Mouse (Mus musculus): Measurements from ENCODE around the gene R3hdm2.

R3hdm2 gene

DNA sequence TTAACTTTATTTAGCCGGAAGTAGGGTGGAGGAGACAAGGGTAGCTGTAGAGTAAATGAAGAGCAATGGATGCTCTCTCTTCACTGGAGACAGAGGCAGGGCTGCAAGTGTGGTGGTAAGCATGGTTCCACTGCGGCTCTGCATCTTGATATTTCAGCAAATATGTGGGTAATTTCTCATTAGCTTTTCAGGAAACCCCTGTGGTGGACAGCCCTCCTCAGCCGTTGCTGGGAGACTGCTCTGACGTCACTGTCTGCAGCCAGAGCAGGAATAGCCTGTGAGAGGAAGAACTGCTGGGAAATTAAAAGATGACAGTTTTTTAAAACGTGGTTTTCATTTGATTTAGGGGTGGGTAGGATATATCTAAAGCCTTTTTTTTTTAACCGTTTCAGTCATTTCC is 41.9 kb downstream of the R3hdm2 start:
- peak; percentile 71 for DNase-seq (ENCODE audit: low read depth, low spot score)

DNA sequence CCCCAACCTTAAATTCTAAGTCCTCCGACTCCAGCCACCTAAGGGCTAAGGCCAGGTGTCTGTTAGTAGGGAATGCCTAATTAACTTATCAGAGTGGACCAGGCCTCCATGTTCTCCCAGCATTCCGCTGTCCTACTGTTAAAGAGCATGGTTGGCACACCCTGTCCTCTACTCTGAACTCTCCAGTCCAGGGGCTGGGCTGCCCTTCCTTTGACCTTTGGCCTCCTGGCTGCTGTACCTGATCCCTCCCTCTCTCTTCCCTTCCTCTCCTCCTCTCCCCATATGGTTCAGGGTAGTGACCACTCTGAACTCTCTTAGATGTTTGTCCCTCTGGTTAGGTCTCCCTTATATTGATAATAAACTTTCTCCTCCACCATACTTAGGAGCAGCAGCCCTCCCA is 45.7 kb downstream of the R3hdm2 start:
- no peak for DNase-seq (ENCODE audit: low read depth, low spot score)

DNA sequence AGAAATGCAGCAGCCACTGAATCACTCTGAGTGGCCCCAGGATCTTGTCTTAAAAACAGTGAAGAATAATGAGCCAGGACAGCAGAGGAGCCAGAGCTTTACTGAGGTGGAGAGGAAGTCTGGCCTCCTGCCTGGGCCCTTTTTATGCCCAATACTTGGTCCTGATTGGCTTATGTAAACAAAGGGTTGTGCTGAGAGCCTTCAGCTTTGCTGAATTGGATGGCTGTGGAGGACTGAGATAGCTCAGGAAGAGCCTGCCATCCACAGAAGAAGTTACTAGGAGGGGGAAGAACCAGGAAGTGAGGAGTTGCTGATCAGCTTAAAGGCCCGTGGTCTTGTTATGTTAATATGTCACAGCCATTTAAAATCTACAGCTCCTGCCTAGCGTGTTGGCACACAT is 46.5 kb downstream of the R3hdm2 start:
- DNase-seq (ENCODE audit: low read depth, low spot score): no peak

DNA sequence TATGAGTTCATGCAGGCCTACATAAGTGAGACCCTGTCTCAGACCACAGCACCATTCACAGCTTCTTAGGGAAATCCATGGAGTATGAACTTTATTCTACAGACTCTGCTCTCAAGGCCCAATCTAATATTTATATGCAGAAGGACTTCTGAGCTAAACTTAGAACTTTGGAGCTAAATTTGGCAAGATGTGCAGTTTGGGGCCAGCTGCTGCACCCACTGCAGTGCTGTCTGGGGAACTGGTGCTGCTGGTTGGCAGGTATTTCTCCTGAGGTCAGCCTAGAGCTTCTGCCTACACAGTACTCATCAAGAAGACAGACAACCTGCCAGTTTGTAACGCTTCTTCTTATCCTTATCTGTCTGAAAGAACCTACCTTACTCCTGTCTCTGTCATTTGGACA is 47.0 kb downstream of the R3hdm2 start:
- no peak for DNase-seq (ENCODE audit: low read depth, low spot score)

DNA sequence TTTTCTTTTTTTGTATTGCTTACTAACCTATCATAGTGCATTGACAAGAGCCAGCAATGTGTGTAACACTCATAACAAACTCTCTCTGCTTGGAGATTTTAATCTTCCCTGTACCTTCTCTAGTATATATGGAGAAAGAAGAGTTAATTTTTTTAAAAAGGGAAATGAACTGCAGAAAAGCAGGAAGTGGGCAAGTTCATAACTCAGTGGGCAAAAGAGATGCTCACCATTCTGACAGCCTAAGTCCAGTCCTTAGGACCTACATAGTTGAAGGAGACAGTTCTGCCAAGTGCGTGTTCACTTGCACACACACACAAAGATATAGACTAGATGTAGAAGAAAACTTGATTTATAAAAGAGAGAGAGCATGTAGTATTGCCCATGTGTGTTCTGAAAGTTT is 47.9 kb downstream of the R3hdm2 start:
- DNase-seq (ENCODE audit: low read depth, low spot score): no peak

DNA sequence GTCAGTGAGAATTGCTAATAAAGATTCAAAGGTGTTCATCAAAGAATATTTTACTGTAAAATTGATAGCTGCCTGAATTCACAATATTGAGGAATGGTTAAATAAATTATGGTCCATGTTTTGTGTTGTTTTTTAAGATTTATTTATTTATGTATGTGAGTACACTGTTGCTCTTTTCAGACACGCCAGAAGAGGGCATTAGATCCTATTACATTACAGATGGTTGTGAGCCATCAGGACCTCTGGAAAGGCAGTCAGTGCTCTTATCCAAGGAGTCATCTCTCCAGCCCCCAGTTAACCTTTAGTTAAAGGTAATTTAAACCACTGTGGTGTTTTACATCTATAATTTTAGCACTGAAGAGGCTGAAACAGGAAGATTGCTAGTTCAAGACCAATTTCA is 49.4 kb downstream of the R3hdm2 start:
- DNase-seq (ENCODE audit: low read depth, low spot score): no peak

DNA sequence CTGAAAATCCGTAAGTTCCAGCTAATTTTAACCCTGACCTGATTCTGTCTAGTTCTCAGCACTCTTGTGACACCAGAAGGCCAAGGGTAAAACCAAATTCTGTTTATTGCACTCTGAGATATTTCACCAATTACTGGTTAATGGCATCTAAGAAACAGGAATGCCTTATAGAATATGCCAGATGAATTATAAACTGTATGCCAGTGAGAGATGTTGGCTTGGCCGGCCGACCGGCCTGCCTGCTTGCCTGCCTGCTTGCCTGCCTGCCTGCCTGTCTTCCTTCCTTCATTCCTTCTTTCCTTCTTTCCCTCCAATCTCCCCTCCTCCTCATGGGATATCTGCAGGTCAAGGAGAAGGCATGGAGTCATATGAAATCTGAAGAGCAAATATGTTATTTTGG is 52.3 kb downstream of the R3hdm2 start:
- no peak for DNase-seq (ENCODE audit: low read depth, low spot score)

DNA sequence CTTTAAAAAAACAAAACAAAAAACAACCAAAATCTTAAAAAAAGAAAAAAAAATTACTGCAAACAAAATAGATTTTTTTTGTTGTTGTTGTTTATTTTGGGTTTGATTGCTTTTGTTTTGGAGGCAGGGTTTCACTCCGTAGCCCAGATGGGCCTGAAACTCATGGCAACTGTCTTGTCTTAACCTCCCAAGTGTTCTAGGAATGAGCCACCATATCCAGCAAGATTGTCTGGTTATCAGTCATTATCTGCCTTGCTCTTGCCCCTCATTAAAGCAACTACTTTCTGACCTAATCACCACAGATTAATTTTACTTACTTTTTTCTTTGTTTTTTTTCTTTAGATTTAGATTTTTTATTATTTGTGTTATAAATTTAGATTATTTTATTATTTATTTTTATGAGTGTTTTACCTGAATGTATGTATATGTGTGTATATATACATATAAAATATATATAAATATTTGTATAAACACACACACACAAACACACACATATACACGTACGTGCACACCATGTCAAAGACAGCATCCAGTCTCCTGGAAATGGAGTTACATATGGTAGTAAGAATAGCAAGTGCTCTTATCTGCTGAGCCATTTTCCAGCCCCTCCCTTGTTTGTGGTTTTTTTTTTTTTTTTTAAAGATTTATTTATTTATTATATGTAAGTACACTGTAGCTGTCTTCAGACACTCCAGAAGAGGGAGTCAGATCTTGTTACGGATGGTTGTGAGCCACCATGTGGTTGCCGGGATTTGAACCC is 57.4 kb downstream of the R3hdm2 start:
- DNase-seq (ENCODE audit: low read depth, low spot score): no peak

DNA sequence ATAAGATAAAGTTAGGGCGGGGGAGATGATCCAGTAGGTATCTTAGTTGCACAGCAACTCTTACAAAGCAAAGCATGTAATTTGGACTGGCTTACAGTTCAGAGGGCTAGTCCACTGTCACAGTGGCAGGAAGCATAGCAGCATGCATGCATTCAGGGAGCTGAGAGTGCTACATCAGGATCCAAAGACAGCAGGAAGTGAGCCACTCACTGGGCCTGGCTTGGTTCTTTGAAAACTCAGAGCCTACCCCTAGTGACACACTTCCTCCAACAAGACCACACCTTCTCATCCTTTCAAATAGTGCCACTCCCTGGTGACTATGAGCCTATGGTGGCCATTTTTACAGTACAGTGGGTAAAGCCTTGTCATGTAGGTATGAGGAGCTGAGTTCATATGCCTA is 73.6 kb downstream of the R3hdm2 start:
- DNase-seq (ENCODE audit: low read depth, low spot score): no peak

DNA sequence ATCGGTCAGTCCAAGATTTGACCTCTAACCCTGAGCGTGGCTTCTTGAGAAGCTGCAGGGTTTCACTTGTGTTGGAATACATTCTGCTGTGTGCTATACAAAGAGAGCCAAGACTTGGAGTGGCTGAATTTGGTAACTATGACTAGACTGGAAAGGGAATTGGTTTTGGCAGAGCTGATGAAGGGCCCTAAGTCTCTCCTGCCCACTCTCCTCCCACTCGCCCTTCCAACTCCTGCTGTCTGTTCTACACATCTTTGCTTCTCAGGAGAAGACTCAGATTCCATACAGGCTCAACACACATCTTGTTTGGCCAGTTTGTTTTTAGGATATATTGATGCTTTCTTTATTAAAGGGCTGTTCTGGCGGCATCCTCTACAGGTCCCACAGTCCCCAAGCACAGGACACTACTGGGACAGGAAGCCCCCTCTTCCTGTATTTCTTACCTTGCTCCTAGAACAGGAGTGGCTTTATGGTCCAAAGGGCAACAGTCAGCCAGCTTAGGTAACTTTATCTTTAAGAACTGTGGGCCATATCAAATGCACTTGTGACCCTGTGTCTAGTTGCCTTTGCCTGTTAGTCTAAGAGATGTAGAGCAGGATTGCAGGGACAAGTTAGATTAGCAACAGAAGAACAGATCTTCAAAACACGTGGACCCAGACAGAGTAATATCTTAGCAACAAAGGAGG is 82.4 kb downstream of the R3hdm2 start:
- DNase-seq (ENCODE audit: low read depth, low spot score): no peak

DNA sequence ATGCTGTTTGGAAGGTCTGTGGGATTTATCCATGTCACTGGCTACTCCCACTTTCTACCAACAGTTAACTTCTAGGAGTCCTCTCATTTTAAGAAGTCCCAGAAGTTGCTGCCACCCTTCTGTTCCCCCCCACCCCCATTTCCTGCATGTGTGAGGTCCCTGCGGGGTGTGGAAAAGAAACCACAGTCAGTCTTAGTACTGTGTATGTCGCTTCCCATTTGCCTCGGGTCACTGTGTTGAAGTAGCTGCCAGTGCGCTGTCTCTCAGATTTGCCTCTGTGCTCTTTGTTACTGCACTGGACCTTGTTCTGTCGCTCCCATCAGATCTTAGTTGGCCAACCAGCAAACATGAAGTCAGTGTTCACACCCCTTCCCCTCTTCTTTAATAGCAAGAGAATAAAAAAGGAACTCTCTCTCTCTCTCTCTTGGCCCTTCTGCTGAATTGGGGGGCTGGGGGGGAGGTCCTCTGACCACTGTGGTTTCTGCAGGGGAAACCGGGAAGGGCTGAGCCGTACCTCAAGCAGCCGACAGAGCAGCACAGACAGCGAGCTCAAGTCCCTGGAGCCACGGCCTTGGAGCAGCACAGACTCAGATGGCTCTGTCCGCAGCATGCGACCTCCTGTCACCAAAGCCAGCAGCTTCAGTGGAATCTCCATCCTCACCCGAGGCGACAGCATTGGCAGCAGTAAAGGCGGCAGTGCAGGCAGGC is 91.3 kb downstream of the R3hdm2 start:
- no peak for DNase-seq (ENCODE audit: low read depth, low spot score)

DNA sequence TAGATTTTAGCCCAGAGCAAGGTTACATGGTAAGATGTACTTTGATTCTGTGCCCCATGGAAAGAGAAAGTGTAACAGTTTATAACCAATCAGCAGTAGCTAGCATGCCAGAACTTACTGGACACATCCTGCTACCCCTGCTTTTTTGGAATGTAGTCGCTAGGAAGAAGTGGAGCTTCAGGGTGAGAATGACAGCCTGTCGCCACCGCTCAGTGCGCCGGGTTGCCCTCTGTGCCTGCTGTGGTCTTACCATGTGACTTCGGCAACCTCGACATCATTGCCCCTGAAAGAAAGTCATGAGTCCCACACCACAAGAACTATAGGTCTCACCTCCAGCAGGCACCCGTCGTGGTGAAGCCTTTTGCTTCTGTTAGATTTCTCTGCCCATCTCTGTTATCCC is 92.6 kb downstream of the R3hdm2 start:
- no peak for DNase-seq (ENCODE audit: low read depth, low spot score)

DNA sequence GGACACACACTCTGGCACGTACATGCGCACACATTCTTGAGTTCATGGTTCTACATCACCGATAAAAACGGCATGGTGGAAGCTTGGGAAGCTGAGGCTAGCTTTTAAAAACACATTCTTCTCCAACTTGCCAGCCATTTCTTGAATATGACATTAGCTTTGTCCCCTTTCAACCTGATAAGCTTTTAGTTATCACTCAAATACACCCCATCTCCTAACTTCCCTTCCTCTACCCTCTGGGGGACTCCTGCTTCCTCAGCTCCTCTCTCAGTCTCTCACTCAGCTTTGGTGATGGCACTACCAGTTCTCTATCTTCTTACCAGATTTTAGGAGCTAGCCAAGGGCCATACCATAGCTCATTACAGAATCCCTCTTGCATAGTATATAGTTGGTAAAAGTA is 95.0 kb downstream of the R3hdm2 start:
- DNase-seq (ENCODE audit: low read depth, low spot score): no peak

DNA sequence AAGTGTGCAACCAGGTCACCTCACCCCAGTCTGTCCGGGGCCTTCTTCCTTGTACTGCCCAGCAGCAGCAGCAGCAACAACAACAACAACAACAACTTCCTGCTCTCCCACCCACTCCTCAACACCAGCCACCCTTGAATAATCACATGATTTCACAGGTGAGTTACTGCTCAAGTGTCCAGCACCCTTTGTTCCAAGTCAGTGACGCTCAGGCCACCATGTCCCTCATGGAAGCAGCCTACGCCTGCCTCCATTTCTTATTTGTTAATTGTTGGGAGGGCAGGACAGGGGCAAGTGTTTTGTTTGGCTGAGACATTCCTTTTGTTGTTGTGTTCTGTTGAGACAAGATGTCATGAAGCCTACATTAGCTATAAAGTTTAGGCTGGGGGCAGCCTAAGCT is 96.4 kb downstream of the R3hdm2 start:
- no peak for DNase-seq (ENCODE audit: low read depth, low spot score)

DNA sequence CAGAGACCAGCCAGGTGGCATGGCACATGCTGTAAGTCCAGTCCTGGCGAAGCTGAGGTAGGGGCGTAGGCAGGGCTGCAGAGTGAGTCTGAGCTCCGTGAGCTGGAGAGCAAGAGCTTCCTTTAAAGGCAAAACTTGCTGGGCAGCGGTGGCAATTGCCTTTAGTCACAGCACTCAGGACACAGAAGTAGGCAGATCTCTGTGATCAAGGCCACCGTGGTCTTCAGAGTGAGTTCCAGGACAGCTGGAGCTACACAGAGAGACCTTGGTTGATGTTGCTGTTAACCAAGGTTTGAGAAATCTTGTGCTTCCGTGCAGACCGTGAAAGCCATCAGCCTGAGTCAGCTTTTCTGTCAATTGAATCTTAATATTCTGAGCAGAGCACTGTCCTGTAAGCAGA is 97.2 kb downstream of the R3hdm2 start:
- DNase-seq (ENCODE audit: low read depth, low spot score): no peak

DNA sequence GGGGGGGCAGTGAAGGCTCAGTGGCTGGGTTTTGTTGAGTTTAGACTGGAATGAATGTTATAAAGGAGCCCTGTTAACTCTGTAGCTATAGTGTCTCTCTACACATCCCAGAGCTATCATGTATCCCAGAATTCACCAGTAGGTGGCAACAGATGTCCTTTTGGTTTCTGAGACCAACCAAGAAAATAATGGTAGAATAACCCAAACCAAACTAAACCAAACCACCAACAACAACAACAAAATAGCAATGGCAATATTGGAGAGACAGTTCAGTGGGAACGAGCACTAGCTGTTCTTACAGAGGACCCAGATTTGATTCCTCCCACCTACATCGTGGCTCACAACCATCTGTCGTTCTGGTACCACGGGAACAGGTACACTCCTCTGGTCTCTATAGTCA is 99.0 kb downstream of the R3hdm2 start:
- DNase-seq (ENCODE audit: low read depth, low spot score): no peak

DNA sequence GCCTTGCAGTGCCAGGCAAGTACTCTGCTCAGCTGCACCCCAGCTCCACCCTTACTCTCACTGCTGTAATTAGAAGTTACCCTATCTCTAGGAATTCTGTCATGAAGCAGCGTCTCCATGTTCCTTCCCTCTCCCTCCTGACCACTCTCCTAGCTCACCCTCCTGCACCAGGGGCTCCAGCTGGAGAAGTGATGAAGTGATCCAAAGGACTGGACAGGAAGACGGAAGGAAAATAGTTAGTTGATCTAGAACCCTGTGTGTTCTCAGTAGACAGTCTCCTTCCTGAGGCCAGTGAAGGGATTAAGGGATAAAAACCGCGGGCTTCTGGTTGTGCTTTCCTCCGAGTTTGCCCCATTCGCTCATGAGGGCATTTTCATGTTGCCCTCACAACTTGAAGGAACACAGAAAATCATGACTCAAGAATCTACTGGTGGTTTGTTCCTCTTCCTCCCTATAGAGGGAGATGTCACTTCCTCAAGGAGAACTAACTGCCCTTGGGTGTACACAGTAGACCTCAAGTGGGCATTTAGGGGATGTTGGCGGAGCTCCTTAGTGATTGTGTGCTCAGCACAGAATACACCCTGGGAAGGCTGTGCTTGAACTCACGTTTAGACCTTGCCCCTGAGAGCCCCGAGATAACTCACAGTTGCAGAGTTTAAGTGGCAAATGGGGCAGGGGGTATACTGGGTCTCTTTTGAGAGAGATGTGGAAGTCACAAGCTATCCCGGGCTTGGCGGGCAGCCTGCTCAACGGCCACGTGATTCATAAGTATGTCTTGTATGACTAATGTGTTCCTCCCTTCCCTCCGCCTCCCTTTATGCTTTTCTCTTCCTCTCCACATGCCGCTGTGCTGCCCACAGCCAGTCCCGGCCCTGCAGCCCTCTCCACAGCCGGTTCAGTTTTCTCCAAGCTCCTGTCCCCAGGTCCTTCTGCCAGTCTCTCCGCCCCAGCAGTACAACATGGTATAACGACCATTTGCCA is 101.0 kb downstream of the R3hdm2 start:
- no peak for DNase-seq (ENCODE audit: low read depth, low spot score)

DNA sequence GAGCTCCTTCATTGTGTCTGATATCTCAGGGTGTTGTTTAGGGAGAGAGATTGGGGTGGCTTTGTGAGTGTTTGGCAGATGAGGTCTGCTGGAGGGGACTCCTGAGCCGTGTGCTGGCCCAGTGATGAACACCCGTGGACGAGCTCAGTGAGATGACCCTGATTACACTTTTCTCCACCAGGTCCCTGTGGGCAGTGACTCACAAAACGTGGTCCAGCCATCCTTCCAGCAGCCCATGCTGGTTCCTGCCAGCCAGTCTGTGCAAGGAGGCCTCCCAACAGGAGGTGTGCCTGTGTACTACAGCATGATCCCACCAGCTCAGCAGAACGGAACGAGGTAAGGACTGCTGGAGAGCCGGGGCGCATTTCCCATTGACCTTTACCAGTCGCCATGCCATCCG is 105.1 kb downstream of the R3hdm2 start:
- DNase-seq (ENCODE audit: low read depth, low spot score): no peak

DNA sequence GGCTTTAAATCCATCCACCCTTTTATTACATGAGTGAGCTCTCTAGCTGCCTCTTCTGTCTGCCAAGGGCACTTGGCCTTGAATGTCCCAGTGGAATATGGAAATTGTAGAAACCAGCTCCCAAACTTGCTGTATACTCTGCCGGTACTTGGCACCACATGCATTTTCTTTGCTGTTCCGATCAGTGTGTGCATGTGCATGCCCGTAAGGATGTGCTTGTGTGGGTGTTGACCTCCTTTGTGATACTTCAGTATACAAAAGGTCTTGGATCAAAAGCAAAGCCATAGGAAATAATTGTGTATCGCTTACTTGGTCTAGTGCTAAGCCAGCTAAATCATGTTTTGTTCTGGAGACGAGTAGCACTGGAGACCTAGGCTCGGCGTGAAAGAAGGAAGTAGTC is 108.7 kb downstream of the R3hdm2 start:
- no peak for DNase-seq (ENCODE audit: low read depth, low spot score)

DNA sequence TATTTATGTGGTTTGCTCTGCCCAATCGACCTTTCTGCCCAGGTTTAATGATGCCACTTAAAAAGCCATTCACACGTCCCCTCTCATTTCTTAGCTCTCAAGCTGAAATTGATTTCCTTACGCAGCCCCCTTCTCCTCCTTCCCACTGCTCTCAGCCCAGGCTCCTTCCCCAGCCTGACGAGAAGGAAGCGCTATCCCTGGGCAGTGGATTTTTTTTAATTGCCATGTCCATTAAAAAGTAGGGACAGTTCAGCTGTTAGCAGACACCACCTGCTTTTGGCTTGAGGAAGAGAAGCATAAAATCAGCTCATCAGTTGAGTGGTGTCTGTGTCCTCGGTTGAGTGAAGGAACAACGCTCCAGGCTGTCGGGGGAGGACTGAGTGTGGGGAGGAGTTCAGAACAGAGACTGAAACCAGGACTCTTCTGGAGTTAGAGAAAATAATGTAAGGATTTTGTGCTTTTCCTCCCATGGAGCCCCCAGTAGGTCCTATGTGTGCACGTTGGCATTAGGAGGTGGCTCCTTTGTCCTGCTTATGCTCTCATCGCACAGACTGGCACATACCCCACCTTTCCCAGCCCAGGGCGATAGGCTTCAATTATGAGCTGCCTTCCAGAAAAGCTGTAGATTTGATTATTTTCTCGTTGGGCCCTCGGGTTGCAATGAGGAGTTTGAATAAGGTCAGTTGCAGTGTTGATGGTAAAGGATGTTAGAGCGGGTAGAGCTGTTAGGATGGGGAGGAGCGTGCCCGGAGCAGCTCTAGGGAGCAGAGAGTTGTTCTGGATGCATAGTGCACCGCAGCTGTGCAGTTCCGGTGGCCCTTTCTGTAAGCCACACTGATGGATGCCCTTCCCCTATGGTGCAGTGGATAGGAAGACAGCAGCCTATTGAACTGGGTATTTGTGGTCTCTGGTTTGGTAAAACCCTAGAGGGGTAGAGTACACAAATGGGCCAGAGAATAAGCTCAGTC is 110.3 kb downstream of the R3hdm2 start:
- no peak for DNase-seq (ENCODE audit: low read depth, low spot score)

DNA sequence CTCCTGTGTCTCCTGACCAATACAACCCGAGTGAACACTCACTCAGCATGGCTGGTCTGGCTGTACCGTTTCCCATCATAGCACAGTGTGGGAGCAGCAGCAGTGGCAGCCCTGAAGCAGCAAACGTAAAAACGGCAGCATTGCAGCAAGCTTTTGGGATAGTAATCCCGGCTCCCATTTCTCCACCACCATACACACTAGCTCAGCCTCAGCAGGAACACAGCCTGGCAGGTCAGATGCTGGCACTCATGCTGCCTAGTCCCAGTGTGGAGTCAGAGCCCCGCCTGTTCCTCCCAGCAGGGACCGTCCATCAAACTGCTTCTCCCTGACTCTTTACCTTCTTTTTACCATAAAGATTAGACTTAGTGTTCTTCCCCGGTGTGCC is 111.0 kb downstream of the R3hdm2 start:
- DNase-seq (ENCODE audit: low read depth, low spot score): no peak

Measured in mesoderm, embryonic 11.5 days (tissue).